8 mouse cellular contexts compared by ENCODE assay signal in genomic region chr3:93444343-93445164, GRCm38 (mm10). TPM values are rescaled to one million over a fixed set of nuclear protein-coding genes. Genes with fewer than 3 reads are reported as not detected.
DNase-seq lines count a peak whose midpoint lies in the region; ATAC-seq and TF ChIP-seq lines count a peak whose summit lies in the region.

No protein-coding gene starts in this region.

- no peaks in the 10 kb centered on the region for H3K36me3 ChIP-seq in hindbrain, embryonic 14.5 days (replicated peaks; ENCODE audit: control insufficient read depth, insufficient read depth)

- in situ Hi-C loops in Patski (cut with MboI; ENCODE audit: low pct_unique_long_range_greater_than_20kb), result no loop called here

- no peak for TF ChIP-seq CTCF in Patski (IDR thresholded peaks at IDR 0.05)

- peak overlapping the region; percentile 48 for H3K9ac ChIP-seq in hindbrain, embryonic 14.5 days

- peak overlapping the region; percentile 11 for H3K27ac ChIP-seq in hindbrain, embryonic 14.5 days

- peak; percentile 74 for DNase-seq in Patski (ENCODE audit: low read depth, low spot score)
- DNase-seq in cerebellum, postnatal 14 days, result peak; percentile 38 to 45
- DNase-seq in gastrocnemius, adult 18-20 months (ENCODE audit: low spot score), result peak; percentile 53
- DNase-seq in hindbrain, embryonic 14.5 days (ENCODE audit: low spot score), result peak; percentile 75
- peak; percentile 72 to 73 for DNase-seq in layer of hippocampus, postnatal 36 days
- peak; percentile 67 for DNase-seq in lung, postnatal 14 days
- DNase-seq in ovary, postnatal 36 days (ENCODE audit: low spot score), result peak; percentile 75
- DNase-seq in urinary bladder, postnatal 4 days (ENCODE audit: low spot score in 2 of 2), result peak; percentile 64 to 70

- ATAC-seq in Patski, result peak; percentile 78
- peak; percentile 86 for ATAC-seq in hindbrain, embryonic 14.5 days (ENCODE audit: low FRiP score)

- POLR2A ChIA-PET in Patski (lab: Charles Lee), result interaction anchor here (0.6 kb wide), 1 partner anchor 194 kb away, joined by 3 read pairs; no protein-coding TSS in a partner anchor

- under 1% methylated on average over 56 of the region's 56 CpGs for WGBS in hindbrain, embryonic 14.5 days

- CTCF ChIA-PET in Patski (lab: Charles Lee), result interaction anchor here (0.9 to 5.6 kb wide), 10 partner anchors 12 to 159 kb away, joined by 3 to 53 read pairs (median 4); no protein-coding TSS in a partner anchor

- H3K4me3 ChIP-seq in hindbrain, embryonic 14.5 days (replicated peaks; ENCODE audit: low read length), result peak overlapping the region; percentile 50

- H3K4me1 ChIP-seq in hindbrain, embryonic 14.5 days (replicated peaks; ENCODE audit: control insufficient read depth, insufficient read depth, low read length), result peaks cover 11% of the 10 kb centered on the region

- peak overlapping the region; percentile 98 for H3K4me2 ChIP-seq in hindbrain, embryonic 14.5 days (replicated peaks)

- peaks cover 85% of the 10 kb centered on the region for H3K27me3 ChIP-seq in Patski
- H3K27me3 ChIP-seq in hindbrain, embryonic 14.5 days (ENCODE audit: control insufficient read depth, insufficient read depth, low read length), result peaks cover 56% of the 10 kb centered on the region

- no peaks in the 10 kb centered on the region for H3K9me3 ChIP-seq in hindbrain, embryonic 14.5 days (ENCODE audit: control insufficient read depth, low read length)

RNA-seq across cellular contexts. Expression of gene Tchh, which starts 2.4 kb away (rescaled TPM):
- polyA plus RNA-seq in Patski (2021), result 3.6 TPM
- under 1 TPM; 0.07 TPM for total RNA-seq in gastrocnemius, adult 18-20 months (2021)
- polyA plus RNA-seq in hindbrain, embryonic 14.5 days (2014; fragmentation: Nextera tagmentation; extraction: Ambion mirVana), result 1.3 and 1.8 TPM in 2 replicates
- total RNA-seq in layer of hippocampus, postnatal 36 days (2021), result 1 to 10 TPM in 1 of 2 experiments, under 1 TPM in 1; 0.91 to 1.1 TPM

RNA-seq across cellular contexts. Expression of gene Tchhl1, which starts 24.0 kb away (rescaled TPM):
- 0.03 TPM for polyA plus RNA-seq in Patski (2021)
- not detected for total RNA-seq in gastrocnemius, adult 18-20 months (2021)
- polyA plus RNA-seq in hindbrain, embryonic 14.5 days (2014; fragmentation: Nextera tagmentation; extraction: Ambion mirVana), result not detected in 2 replicates
- not detected for total RNA-seq in layer of hippocampus, postnatal 36 days (2021)

RNA-seq across cellular contexts. Expression of gene Rptn, which starts 51.1 kb away (rescaled TPM):
- polyA plus RNA-seq in Patski (2021), result not detected
- not detected for total RNA-seq in gastrocnemius, adult 18-20 months (2021)
- not detected in 2 replicates for polyA plus RNA-seq in hindbrain, embryonic 14.5 days (2014; fragmentation: Nextera tagmentation; extraction: Ambion mirVana)
- total RNA-seq in layer of hippocampus, postnatal 36 days (2021), result not detected

Comparison
In these comparisons a context has a peak if more than half of its experiments do, and no peak if none do; other contexts are left out.
1. Peak in every context shown above with its lines: DNase-seq, ATAC-seq, H3K4me3 ChIP-seq and H3K27ac ChIP-seq.